Mouse (Mus musculus): ENCODE data around the gene Sirt1.
A peak's percentile ranks its signal among the peaks of the same experiment; 100 is the strongest.
"Not testable (repeated sequence)": the region's sequence is repeated elsewhere in the genome, so short reads cannot be mapped to it uniquely, and the experiment has no call there.

The Sirt1 gene

DNA sequence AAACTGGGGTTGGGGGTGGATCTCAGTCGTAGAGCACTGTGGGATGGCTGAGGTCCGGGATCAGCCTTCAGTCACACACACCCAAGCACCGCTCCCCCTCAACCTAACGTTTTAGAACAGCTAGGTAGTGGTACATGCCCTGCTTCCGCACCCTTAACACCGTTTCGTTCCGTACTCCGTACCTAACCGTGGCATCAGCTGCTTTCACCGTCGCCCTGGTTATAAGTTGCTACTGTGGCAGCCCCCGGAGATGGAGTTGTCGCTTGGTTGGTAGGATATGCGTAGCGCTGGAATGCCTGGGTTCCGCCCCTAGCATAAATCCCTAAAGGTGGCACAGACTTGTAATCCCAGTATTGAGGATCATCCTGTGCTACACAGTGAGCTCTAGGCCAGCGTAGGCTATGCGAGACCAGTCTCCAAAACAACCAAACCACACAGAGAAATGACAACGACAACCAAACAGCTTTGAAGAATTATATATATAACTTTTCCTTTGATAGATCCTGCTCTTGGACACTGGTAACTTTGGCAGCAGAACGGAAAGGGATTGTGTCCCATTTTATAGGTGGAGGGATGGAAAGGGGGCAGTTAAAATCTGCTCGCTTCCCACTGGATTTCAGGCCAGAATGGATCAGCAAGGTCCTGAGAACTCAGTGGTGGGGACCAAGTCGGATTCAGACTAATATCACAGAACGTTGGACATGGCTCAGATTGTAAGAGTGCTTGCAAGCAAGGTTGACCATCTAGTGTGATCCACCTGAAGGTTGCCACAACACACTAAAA, at the start of gene Sirt1:
Gene Sirt1 (minus strand): TSS at position 207 of the 783 bp plus-strand sequence.
- no peak for DNase-seq (ENCODE audit: low spot score)

DNA sequence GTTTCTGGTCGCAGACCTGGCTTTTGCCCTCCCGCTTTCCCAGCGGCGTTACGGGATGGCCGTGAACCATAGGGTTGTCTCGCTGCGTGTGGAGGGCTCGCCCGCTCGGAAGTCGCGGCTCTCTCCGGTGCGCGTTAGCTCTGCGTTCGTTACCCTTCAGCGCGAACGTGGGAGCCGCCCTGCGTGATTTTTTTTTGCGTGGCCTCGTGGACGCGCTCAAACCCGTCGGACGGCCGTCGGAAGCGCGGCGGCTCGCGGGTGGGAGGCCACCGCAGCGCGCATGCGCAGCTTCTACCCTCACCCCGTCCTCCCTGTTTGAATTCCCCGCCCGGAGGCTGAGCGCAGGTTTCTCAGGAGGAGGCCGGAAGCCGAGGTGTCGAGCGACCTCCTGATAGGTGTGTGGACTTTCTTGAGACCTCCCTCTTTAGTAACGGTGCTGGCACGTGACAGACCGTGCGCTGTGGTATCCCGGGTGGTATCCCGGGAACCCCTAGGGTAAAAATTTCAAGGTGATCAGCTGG, 48.3 kb upstream of the Sirt1 start, which contains the start of gene Ctnna3:
Gene Ctnna3 (plus strand): TSS at position 314 of the 521 bp plus-strand sequence.
- peak; percentile 85 for DNase-seq (ENCODE audit: low spot score)

DNA sequence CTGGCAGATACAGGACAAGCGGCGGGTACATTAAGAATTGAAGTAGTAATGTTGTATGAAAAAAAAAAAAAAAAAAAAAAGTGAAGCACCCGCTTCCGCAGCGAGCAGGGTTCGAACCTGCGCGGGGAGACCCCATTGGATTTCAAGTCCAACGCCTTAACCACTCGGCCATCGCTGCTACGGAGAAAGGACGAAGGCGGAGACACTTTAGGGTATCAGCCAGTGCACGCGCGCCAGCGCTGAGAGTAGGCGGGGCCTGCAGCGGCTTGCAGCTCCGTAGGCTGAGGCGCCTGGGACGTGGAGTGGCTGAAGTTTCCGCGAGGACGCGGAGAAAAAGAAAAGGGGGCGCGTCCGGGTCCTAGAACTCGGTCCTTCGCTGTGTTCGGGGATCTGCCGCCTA, 47.9 kb upstream of the Sirt1 start:
- peak; percentile 100 for DNase-seq (ENCODE audit: low spot score)

DNA sequence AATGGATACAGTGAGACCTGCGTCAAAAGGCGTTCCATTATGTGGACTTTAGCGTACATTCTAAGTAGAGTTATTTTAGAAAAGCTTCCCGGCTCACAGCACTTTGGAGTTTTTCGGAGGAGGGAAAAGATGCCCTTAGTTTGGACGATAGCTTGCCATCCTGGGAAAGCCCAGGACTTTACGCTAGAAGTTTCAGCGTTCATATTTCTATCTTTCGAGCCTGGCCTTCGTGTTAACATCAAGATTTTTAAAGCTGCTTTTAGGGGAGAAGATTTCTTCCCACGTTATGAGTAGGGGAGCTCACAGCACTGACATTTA, 47.5 kb upstream of the Sirt1 start:
- no peak for DNase-seq (ENCODE audit: low spot score)

DNA sequence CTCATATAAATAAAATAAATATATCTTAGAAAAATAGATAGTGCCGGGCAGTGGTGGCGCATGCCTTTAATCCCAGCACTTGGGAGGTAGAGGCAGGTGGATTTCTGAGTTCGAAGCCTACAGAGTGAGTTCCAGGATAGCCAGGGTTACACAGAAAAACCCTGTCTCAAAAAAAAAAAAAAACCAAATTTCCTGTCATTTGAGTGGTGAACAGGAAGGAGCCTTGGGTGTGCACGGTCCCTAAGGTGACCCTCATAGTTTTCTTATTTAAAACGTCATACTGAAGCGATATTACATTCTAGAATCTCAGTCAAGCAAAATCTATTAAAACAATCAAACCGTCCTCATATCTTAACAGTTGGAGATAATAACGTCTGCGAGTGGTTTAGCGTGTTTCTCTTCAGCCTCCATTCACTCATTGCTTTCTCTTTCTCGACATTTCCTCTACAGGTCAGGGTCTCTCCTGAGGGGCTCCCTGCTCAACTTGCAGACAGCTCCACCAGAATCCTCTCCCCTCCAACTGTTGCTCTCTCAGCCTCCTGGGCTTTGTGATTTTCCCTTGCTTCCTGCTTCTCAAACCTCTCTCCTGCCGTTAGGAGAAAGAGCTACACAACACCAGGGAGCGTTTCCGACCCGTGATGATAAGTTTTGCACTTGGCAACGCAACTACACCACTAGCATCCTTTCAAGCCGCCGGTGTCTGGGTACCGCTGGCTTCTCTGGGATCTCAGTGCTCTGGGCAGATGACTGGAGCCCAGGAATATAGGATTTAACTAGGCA, 46.9 kb upstream of the Sirt1 start:
- peak; percentile 37 for DNase-seq (ENCODE audit: low spot score)

DNA sequence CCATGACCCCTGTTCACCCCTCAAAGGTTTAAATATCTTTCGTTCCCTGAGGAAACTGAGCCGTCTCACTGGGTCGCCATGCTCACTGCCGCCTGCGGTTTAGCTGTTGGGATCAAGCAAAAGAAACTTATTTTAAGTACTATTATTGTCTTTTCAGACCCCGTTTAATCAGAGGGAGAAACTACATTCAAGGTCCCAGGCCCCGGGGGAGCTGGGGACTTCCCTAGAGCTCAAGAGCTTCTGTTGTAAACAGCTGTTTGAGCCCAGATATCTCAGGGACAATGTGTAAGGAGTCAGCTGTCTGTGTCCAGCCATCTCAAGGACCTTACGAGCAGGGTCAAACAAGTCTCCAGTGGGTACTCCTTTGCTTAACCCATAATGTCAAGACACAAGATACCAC, 45.6 kb upstream of the Sirt1 start:
- DNase-seq (ENCODE audit: low spot score) = no peak

DNA sequence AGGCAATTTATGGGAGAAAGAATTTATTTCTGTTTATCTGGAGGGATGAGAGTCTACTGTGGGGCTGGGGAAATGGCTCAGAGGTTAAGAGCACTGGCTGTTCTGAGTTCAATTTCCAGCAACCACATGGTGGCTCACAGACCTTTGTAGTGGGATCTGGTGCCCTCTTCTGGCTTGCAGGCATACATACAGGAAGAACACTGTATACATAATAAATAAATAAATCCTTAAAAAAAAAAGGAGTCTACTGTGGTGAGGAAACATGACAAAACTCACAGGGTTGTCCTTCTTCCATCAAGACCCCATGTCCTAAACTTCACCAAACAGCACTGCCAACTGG, 42.9 kb upstream of the Sirt1 start:
- peak; percentile 25 for DNase-seq (ENCODE audit: low spot score)

DNA sequence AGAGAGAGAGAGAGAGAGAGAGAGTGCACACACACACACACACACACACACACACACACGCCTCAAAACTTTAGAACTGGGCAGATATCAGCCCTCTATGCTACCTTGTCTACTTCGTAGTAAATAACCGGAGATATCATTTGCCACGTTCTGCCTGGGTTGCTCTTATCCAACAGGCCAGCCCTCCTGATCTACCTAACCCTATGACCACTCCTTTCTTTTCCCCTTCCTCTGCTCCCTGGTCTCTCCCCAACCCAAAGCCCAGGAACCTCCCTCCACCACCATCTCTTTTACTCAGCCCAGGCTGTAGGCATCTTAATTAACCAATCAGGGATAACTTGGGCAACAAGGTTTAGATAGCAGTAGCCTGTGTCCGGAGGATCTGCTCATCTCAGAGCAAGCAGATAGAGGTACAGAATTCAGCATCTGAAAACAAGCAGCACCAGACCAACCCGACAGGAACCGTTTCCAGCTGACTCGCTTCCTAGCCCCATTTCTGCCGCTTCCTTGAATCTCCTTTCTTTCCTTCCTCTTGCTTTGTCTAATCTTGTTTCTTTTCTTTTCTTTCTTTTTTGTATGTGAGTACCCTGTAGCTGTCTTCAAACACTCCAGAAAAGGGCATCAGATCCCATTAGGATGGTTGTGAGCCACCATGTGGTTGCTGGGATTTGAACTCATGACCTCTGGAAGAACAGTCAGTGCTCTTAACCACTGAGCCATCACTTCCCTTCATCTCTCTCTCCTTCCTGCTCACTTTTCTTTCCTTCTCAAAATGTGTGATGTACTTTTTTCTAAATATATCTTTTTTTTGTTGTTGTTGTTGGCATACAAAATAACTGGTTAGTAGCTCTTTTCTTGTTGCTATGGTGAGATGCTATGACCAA, 42.3 kb upstream of the Sirt1 start:
- no peak for DNase-seq (ENCODE audit: low spot score)

DNA sequence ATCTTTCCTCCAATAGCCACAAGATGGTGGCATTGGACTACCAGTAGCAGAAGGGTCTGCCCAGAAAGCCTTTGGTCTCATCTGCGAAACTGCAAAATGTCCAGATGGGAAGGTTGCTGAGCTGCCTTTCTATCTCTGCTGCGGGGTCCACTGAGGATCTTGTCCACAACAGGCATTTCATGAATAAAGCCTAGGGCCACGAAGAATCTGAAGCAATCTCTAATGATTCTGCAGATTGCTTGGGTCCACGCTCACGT, 41.2 kb upstream of the Sirt1 start:
- DNase-seq (ENCODE audit: low spot score) = no peak

DNA sequence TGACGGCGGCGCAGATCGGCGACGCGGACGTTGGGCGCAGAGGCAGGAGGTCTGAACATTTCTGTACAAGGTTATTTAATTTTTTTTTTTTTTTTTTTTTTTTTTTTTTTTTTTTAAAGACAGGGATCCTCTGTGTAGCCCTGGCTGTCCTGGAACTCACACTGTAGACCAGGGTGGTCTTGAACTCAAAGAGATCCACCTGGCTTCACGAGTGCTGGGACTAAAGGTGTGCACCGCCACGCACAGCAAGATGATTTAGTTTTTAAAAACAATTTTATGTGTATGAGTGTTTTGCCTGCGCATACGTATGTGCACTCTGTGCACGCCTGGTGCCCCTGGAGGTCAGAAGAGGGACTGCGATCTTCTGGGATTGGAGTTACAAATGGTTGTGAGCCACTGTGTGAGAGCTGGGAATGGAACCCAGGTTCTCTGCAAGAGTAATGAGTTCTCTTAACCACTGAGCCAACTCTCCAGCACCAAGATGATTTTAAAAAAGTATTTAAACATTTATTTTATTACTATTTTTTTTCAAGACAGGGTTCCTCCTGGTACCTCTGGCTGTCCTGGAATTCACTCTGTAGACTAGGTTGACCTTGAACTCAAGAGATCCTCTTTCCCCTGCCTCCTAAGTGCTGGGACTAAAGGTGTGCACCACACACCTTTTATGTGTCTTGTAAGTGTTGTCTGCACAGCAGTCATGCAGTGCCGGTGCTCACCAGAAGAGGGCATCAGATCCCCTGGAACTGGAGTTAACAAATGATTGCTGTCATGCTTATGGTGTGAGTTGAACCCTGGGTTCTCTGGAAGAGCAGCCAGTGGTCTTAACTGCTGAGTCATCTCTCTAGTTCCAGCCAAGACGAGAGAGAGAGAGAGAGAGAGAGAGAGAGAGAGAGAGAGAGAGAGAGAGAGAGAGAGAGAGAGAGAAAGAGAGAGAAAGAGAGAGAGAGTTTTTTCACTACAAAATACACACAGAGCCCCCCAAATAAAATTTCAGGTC, 40.5 kb upstream of the Sirt1 start, which contains the start of gene Gm7075:
Gene Gm7075 (minus strand): TSS at position 51 of the 997 bp plus-strand sequence.
- peak; percentile 56 for DNase-seq (ENCODE audit: low spot score)

DNA sequence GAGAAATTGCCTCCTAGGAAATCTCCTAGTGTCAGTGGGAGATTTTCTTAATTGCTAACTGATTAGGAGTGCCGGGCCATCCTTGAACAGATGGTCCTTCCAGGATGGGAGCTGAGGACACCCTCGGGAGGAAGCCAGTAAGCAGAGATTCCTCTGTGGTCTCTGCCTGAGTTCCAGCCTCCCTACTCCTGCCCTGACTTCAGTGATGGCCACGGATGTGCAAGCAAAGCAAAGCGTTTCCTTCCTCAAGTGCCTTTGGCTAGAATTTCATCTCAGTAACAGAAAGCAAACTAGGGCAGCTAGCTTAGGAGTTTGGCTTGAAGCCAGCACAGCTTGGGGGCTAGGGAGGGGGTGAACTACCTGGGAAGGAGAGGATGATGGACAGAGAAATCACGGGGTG, 35.6 kb upstream of the Sirt1 start:
- no peak for DNase-seq (ENCODE audit: low spot score)

DNA sequence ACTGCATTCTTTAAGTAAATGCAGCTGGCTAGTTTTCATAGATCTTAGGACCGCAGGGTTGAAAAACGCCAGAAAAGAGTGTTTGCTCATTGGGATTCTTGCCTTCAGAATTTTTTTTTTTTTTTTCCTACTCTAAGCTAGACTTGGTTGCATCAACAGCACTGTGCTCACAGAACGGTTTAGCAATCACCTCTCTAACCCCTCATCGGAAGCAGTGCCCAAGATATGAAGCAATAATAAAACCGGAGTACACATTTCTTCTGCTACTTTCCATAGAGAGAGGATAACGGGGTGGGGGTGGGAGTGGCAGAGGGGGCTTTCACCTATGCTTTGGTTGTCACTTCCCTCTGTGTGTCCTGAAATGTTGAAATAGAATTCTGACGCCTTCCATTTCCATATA, 34.3 kb upstream of the Sirt1 start:
- DNase-seq (ENCODE audit: low spot score) = no peak

DNA sequence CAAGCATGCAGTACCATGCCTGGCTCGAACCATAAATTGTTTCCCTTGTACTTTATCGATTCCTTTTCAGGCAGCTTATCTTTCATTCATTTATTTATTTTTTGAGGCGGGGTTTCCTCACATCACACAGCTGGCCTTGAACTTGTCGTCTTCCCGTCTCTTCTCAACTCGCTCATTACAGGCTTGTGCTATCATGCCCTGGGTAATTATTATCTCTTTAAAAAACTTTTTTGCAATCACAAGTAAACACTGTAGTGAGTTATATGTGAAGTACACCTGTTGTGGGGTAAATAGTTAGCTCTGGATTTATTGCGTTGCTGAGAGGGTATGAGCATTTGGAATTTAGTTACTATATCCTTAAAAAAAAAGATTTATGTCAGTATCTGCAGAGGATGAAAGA, 33.8 kb upstream of the Sirt1 start:
- no peak for DNase-seq (ENCODE audit: low spot score)

DNA sequence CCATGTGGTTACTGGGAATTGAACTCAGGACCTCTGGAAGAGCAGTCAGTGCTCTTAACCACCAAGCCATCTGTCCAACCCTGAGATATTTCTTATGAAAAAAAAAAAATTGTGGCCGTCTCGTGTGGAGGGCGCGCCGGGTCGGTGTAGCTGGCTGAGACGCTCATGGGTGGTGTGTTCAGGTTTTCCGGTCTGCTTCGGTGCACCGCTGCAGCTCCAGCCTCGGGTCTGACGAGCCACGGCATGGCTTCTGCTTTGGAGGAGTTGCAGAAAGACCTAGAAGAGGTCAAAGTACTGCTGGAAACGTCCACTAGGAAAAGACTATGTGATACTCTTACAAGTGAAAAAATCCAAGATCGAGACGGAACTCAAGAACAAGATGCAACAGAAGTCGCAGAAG, 31.3 kb upstream of the Sirt1 start:
- no peak for DNase-seq (ENCODE audit: low spot score)

DNA sequence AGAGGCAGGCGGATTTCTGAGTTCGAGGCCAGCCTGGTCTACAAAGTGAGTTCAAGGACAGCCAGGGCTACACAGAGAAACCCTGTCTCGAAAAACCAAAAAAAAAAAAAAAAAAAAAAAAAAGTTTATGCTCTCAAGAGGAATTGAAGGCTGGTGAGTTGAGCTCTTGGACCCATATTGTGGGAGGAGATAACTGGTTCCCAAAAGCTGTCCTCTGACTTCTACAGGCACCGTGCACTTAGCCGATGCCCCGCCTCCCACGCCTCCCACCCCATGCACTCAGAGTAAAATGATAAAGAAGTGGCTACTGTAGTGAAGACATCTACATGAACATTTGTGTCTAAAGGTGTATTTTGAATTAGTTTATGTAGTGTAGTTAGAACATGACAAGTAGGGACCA, 30.2 kb upstream of the Sirt1 start:
- DNase-seq (ENCODE audit: low spot score) = not testable (repeated sequence)

DNA sequence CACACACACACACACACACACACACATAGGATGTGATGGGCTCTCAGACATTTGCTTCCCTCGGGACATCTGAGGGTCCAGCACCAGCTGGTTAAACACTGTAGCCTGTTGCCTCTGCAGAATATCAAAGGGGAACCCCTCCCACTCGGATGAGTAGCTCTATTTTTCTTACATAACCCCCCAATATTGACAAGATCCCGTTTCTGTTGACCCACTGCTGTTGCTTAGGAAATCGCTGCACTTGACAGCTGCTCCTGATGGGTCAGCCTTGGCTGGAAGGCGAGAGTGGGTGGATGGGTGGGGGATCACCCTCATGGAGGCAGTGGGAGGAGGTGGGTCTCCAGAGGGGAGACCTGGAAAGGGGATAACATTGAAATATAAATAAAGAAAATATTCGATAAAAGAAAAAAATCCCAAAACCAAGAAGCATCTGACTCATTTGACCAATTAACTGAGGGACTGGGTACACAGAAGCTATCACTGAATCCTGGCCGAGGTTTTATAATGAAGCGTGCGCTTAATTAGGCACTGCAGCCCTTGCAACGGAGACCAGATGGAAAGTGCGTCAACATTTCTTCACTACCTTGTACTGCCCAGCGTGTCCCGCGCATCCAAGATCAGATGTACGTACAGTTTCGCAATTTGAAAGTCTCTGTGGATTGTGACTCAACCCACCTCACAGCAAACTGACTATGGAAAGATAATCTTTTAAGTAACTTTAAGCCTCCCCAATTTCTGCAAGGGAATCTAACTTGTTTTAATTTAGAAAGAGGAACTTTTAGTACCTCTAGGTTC, 28.9 kb upstream of the Sirt1 start:
- DNase-seq (ENCODE audit: low spot score) = no peak

DNA sequence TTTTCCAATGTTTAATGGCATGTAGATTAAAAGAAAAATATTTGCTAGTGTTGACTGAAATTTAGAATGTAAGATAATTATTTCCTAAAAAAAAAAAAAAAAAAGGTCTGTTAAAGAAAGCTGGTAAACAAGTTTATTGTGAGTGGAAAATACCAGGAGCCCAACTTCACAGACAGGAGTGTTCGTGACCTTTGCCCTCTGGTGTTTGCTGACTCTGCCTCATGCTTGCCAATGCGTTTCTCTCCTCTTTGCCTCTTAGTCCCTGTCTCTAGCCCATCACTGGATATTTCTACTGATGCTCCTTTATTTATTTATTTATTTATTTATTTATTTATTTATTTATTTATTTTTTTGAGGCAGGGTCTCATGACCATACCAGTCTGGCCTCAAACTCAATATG, 22.1 kb upstream of the Sirt1 start:
- DNase-seq (ENCODE audit: low spot score) = no peak

DNA sequence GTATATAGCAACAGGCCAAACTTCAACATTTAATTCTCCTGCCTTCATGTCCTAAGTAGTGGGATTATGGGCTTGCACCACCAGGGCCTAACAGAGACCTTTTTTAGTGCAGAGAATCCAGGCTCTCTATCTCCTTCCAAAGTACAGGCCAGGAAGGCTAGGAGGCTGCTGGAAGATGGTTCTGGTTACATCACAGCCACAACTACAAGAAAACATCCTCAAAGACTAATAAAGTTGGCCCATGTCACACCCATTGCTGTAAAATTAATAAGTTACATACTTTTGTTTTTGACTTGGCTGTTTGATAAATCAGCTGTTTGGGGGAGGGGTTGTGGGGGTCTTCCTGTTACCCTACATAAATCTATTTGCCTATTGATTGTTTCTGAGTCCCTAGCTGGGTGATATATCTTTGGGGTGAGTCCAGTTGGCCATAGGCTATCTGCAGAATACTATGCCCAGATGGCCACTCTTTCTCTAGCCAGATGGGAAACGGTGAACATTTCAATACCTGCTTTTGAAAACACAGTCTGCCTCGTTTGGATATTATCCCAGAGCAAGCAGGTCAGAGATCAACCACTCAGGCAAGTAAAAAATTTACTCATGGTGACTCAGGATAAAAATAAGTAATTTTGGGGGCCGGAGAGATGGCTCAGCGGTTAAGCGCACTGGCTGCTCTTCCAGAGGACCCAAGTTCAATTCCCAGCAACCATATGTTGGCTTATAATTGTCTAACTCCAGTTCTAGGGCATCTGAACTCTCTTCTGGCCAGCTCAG, 21.4 kb upstream of the Sirt1 start:
- no peak for DNase-seq (ENCODE audit: low spot score)

DNA sequence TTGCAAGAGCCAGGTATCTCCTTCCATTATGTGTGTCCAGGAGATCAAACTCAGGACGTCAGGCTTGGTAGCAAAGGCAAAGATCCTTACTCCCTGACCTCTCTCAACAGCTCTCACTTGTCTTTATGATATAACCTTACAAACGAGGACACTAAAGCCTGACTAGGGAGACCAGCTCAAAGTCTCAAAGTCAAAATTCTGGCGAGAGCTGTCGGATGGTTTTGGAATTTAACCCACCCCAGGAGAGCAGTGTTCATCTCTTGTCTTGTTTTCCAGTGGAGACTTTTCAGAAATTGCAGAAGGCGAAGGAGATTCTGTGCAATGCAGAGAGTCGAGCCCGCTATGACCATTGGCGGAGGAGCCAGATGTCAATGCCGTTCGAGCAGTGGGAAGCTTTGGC, 15.5 kb upstream of the Sirt1 start:
- DNase-seq (ENCODE audit: low spot score) = no peak

DNA sequence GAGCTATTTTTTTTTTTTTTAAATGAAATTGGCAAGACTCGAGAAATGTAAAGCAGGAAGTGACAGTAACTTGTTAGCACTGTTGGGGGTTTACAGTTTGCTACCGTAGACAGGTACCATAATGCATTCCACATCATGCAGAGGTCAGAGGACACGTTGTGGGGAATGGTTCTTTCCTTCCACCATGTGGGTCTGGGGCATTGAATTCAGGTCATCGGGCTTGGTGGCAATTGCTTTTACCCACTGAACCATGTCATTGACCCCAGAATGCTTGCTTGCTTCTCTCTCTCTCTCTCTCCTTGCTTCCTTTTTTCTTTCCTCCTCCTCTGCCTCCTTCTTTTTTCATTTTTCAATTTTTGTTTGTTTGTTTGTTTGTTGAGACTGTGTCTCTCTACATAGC, 7.4 kb upstream of the Sirt1 start:
- no peak for DNase-seq (ENCODE audit: low spot score)
